Mouse (Mus musculus): ENCODE data around the gene Qtrt2. TPM values are rescaled to one million over a fixed set of nuclear protein-coding genes. Genes with fewer than 3 reads are reported as not detected.

The Qtrt2 gene
- total and polyA plus RNA-seq, 2 experiments from 2014 or later: 11.7 to 32.8 TPM

DNA sequence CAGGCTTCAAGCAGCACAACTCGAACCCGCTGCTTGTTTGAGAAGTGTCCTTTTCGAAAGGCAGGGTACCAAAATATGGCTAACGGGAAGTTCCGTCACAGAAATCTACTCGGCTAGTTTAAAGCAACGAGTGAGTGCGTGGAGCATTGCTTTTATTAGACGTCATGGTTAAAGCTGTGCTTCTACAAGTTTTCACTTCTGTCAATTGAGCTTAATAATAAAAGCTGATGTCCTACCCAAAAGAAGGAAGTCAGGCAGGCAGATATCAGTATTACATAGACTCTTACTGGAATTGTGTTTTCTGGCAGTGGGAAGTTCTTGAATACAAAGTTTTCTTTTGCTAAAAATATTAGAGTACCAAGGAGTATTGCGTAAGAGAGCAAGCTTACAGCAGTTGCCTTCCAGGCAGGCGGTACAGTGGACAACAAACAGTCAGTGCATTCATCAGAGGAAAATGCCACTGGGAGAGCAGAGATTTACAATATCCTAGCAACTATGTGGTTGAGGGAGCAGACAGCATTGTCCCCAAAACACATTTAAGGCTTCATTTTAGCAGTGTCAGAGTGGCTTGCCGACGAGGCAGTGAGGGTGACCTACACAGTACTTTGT is 39.3 kb upstream of the Qtrt2 start:
- no peak for DNase-seq
- peak overlapping the region; percentile 16; the same call in 1 of the 2 replicates for H3K27ac ChIP-seq (ENCODE audit: low read depth, low read length)

DNA sequence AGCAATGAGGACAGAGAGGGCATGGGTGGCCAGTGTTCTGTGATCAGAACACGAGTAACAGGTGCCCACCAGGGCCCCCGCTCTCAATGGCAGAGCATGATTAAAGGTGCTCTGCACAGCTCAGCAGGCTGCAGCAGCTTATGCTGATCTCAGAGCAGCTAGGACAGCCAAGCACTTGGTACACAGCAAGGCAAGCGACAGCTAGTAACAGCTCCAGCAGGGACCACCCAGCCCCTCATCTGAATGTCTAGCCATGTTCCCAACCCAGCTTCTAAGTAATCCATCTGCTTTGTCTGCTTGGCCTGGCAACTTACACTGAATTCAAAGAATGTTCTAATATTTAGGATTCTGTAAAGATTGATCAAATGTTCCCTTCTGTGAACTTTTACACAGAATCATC is 37.2 kb upstream of the Qtrt2 start:
- TF ChIP-seq CTCF (IDR thresholded peaks at IDR 0.05; ENCODE audit: low read depth): no peak
- H3K27ac ChIP-seq (ENCODE audit: low read depth, low read length): peak overlapping the region; percentile 9
- ATAC-seq: peak; percentile 91

More for the DNA sequence above, 39.3 kb upstream of the Qtrt2 start:
- 59% methylated on average over 13 of the region's 13 CpGs for WGBS
- Histone ChIP-seq H3K9me3 (ENCODE audit: low read length) (no peaks in the 10 kb centered on the region), H3K27me3 (ENCODE audit: insufficient read depth, low read length) (no peaks in the 10 kb centered on the region), H3K9ac (no peak overlapping the region), H3K4me3 (ENCODE audit: low read depth, low read length) (no peak overlapping the region), H3K4me2 (ENCODE audit: low read depth) (no peak overlapping the region), H3K4me1 (ENCODE audit: insufficient read depth) (no peaks in the 10 kb centered on the region), H3K36me3 (ENCODE audit: insufficient read depth) (peaks cover 18% of the 10 kb centered on the region)
- TF ChIP-seq CTCF (IDR thresholded peaks at IDR 0.05; ENCODE audit: low read depth): no peak
- peak; percentile 54 for ATAC-seq

DNA sequence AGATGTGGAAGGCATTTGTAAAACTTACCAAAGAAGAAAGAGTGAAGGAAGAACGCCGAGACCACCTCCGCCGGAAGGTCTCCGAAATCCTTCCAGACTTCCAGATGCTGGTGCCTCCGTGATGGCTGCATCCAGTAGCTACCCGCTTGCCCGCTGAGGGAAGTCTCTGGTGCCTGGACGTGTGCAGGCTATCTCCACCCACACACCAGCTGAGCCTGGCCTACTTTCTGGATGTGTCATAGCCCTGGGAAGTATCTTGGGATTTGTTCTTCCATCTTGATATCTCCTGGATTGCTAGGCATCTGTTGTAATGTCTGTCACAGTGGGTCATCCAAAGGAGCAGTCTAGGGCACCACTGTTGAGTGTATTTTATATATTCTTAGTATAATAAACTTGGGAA is 36.7 kb upstream of the Qtrt2 start:
- no peak overlapping the region for H3K4me3 ChIP-seq (ENCODE audit: low read depth, low read length)
- no peaks in the 10 kb centered on the region for H3K9me3 ChIP-seq (ENCODE audit: low read length)
- TF ChIP-seq CTCF (IDR thresholded peaks at IDR 0.05; ENCODE audit: low read depth): no peak
- peaks cover 8% of the 10 kb centered on the region; the same call in 1 of the 2 replicates for H3K36me3 ChIP-seq (ENCODE audit: insufficient read depth)
- 94% methylated on average over 9 of the region's 9 CpGs for WGBS
- H3K27ac ChIP-seq (ENCODE audit: low read depth, low read length): peak overlapping the region; percentile 9
- no peaks in the 10 kb centered on the region for H3K4me1 ChIP-seq (ENCODE audit: insufficient read depth)
- no peak for ATAC-seq
- H3K4me2 ChIP-seq (ENCODE audit: low read depth): no peak overlapping the region
- H3K9ac ChIP-seq: no peak overlapping the region
- no peaks in the 10 kb centered on the region for H3K27me3 ChIP-seq (ENCODE audit: insufficient read depth, low read length)
- no peak for DNase-seq

More for the DNA sequence above, 37.2 kb upstream of the Qtrt2 start:
- peak; percentile 47 for DNase-seq
- Histone ChIP-seq H3K9me3 (ENCODE audit: low read length) (no peaks in the 10 kb centered on the region), H3K4me1 (ENCODE audit: insufficient read depth) (no peaks in the 10 kb centered on the region), H3K36me3 (ENCODE audit: insufficient read depth) (peaks cover 12% of the 10 kb centered on the region), H3K27me3 (ENCODE audit: insufficient read depth, low read length) (no peaks in the 10 kb centered on the region), H3K4me2 (ENCODE audit: low read depth) (no peak overlapping the region), H3K9ac (no peak overlapping the region), H3K4me3 (ENCODE audit: low read depth, low read length) (no peak overlapping the region)
- 64% methylated on average over 3 of the region's 3 CpGs for WGBS

DNA sequence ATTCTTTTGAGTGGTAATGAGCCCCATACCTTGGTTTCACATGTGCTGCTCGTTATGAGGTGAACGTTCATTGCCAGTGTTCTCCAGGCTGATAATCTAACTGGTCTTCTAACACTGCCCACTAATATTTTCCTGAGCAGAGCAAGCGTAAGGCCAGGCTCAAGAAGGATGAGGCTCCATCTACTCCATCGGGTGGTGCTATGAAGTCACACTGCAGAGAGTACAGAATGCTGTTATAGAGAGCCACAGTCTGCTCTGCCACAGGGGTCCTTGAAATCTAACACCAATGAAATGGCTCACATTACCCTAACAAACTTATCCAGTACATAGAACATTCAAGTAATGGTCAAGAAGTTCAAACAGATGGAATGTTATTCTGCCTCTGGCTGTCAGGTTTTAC is 31.4 kb upstream of the Qtrt2 start:
- no peaks in the 10 kb centered on the region for H3K9me3 ChIP-seq (ENCODE audit: low read length)
- DNase-seq: no peak
- no peak overlapping the region for H3K4me3 ChIP-seq (ENCODE audit: low read depth, low read length)
- H3K27ac ChIP-seq (ENCODE audit: low read depth, low read length): no peak overlapping the region
- H3K36me3 ChIP-seq (ENCODE audit: insufficient read depth): no peaks in the 10 kb centered on the region
- H3K9ac ChIP-seq: no peak overlapping the region
- no peak for ATAC-seq
- H3K4me1 ChIP-seq (ENCODE audit: insufficient read depth): no peaks in the 10 kb centered on the region
- TF ChIP-seq CTCF (IDR thresholded peaks at IDR 0.05; ENCODE audit: low read depth): no peak
- no peaks in the 10 kb centered on the region for H3K27me3 ChIP-seq (ENCODE audit: insufficient read depth, low read length)
- no peak overlapping the region for H3K4me2 ChIP-seq (ENCODE audit: low read depth)
- WGBS: 83% methylated on average over 4 of the region's 4 CpGs

DNA sequence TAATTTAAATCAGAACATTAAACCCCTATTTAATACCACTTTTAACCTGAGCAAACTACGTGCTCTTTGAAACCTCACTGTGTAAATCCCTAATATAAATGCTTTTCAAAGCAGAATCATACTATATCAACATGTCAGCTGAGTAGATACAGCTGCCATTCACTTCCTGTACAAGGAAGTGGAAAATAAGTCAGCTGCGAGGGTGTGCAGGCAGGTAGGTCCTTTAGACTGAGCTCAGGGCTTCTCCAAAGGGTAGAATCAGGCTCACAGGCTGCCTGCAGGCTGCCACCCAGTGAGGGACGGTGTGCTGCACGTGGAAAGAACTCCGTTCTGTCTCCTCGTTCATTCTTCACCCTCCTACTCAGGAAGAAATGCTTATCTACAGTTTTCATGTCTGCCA is 28.3 kb upstream of the Qtrt2 start:
- no peak for TF ChIP-seq CTCF (IDR thresholded peaks at IDR 0.05; ENCODE audit: low read depth)
- Histone ChIP-seq H3K9ac (no peak overlapping the region), H3K27me3 (ENCODE audit: insufficient read depth, low read length) (no peaks in the 10 kb centered on the region), H3K27ac (ENCODE audit: low read depth, low read length) (no peak overlapping the region), H3K9me3 (ENCODE audit: low read length) (no peaks in the 10 kb centered on the region), H3K4me2 (ENCODE audit: low read depth) (no peak overlapping the region), H3K4me1 (ENCODE audit: insufficient read depth) (no peaks in the 10 kb centered on the region), H3K36me3 (ENCODE audit: insufficient read depth) (no peaks in the 10 kb centered on the region), H3K4me3 (ENCODE audit: low read depth, low read length) (no peak overlapping the region)
- no peak for DNase-seq
- no peak for ATAC-seq
- 75% methylated on average over 6 of the region's 6 CpGs for WGBS

DNA sequence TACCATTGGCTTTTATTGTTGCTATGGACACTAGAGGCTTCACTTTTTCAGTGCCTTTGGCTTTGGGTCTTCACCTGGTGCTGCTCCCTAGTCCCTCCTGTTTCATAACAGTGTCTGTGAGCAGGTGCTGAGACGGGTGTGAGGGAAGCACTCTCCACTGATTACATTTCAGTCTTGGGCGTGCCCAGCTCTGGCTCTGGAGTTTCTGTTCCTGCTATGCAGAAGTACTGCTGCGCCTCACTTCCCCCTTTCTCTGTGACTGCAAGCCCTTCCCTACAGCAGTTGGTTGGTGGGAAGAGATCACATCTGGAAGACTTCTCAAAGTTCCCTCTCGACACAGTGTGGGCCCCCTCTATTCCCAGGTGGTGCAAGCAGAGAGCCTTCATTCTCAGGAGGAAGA is 25.0 kb upstream of the Qtrt2 start:
- H3K4me3 ChIP-seq (ENCODE audit: low read depth, low read length): no peak overlapping the region
- 89% methylated on average over 4 of the region's 4 CpGs for WGBS
- H3K4me1 ChIP-seq (ENCODE audit: insufficient read depth): no peaks in the 10 kb centered on the region
- no peak overlapping the region for H3K27ac ChIP-seq (ENCODE audit: low read depth, low read length)
- no peak for TF ChIP-seq CTCF (IDR thresholded peaks at IDR 0.05; ENCODE audit: low read depth)
- no peaks in the 10 kb centered on the region for H3K36me3 ChIP-seq (ENCODE audit: insufficient read depth)
- H3K27me3 ChIP-seq (ENCODE audit: insufficient read depth, low read length): no peaks in the 10 kb centered on the region
- no peak overlapping the region for H3K4me2 ChIP-seq (ENCODE audit: low read depth)
- no peak; the same call in 1 of the 2 replicates for ATAC-seq
- no peaks in the 10 kb centered on the region for H3K9me3 ChIP-seq (ENCODE audit: low read length)
- H3K9ac ChIP-seq: no peak overlapping the region
- DNase-seq: no peak

DNA sequence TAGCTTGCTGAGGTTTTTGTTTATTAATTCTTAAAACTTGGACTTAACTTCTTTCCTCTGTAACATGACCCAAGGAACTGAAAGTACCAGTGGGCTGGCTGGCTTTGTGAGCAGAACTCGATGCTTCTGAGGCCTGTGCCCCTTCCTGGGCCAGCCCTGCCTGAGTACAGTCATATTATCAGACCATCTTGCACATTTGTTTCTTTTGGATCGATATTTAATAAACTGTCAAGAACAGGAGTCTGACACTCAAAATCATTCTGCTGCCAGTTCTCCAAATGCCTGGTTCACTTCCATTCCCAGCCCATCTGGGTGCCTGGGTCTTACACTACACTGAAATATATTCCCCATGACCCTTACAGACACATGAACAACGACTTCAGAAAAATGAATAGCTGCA is 19.3 kb upstream of the Qtrt2 start:
- no peak for TF ChIP-seq CTCF (IDR thresholded peaks at IDR 0.05; ENCODE audit: low read depth)
- ATAC-seq (peak; percentile 56; the same call in 1 of the 2 replicates), DNase-seq (no peak)
- H3K4me1 ChIP-seq (ENCODE audit: insufficient read depth): no peaks in the 10 kb centered on the region
- H3K9ac ChIP-seq: no peak overlapping the region
- 66% methylated on average over 3 of the region's 3 CpGs for WGBS
- no peaks in the 10 kb centered on the region for H3K27me3 ChIP-seq (ENCODE audit: insufficient read depth, low read length)
- no peaks in the 10 kb centered on the region for H3K36me3 ChIP-seq (ENCODE audit: insufficient read depth)
- 0 out of 2 replicates have a peak overlapping the region, but pooled peaks have one; percentile 50 for H3K27ac ChIP-seq (ENCODE audit: low read depth, low read length)
- no peak overlapping the region for H3K4me3 ChIP-seq (ENCODE audit: low read depth, low read length)
- no peaks in the 10 kb centered on the region for H3K9me3 ChIP-seq (ENCODE audit: low read length)
- H3K4me2 ChIP-seq (ENCODE audit: low read depth): no peak overlapping the region
